Mouse (Mus musculus) kidney, embryonic 14.5 days (tissue): ENCODE data around the gene Abca2. TPM values are rescaled to one million over a fixed set of nuclear protein-coding genes. Genes with fewer than 3 reads are reported as not detected.
A peak's percentile ranks its signal among the peaks of the same experiment; 100 is the strongest.

ENCODE experiments used
- ATAC-seq: fragments of 200-750 bp; cut with Nextera tagmentation; 2 replicates; pipeline ENCODE4 v1.8.0; 2017; ENCODE audit warnings: moderate number of reproducible peaks, mild to moderate bottlenecking, moderate TSS enrichment, moderate library complexity; ENCODE audit not compliant: low FRiP score, low TSS enrichment
- H3K27ac ChIP-seq: fragments of 300-500 bp; sonication (generic); 2 replicates; pipeline ENCODE4 v1.5.1; 2014; ENCODE audit warnings: low read depth, mild to moderate bottlenecking, low read length, moderate library complexity, mixed read lengths
- H3K27me3 ChIP-seq: fragments of 300-500 bp; sonication (generic); 2 replicates; pipeline ENCODE4 v1.6.1; 2014; ENCODE audit warnings: mild to moderate bottlenecking, low read length; ENCODE audit not compliant: control insufficient read depth, insufficient read depth
- H3K36me3 ChIP-seq: fragments of 300-500 bp; sonication (generic); 2 replicates; pipeline ENCODE4 v1.6.1; 2014; ENCODE audit warnings: low read length, mixed read lengths; ENCODE audit not compliant: control insufficient read depth, insufficient read depth
- H3K4me1 ChIP-seq: fragments of 300-500 bp; sonication (generic); 2 replicates; pipeline ENCODE4 v1.6.1; 2014; ENCODE audit warnings: low read length, mixed read lengths; ENCODE audit not compliant: control insufficient read depth, insufficient read depth
- H3K4me2 ChIP-seq: fragments of 300-500 bp; sonication (generic); replicated peaks from 2 replicates; pipeline ENCODE4 v1.6.1; 2014; ENCODE audit warnings: low read depth, mild to moderate bottlenecking, low read length
- H3K4me3 ChIP-seq: fragments of 300-500 bp; sonication (generic); 2 replicates; pipeline ENCODE4 v1.5.1; 2014; ENCODE audit warnings: mild to moderate bottlenecking, low read length
- H3K9ac ChIP-seq: fragments of 300-500 bp; sonication (generic); 2 replicates; pipeline ENCODE4 v1.6.1; 2014; ENCODE audit warnings: low read depth, mild to moderate bottlenecking, low read length, moderate library complexity
- H3K9me3 ChIP-seq: fragments of 300-500 bp; sonication (generic); 2 replicates; pipeline ENCODE4 v1.6.1; 2016; ENCODE audit warnings: low read length; ENCODE audit not compliant: control insufficient read depth
- WGBS: fragments of 180-500 bp; shearing (Covaris S2); extraction: QIAGEN DNeasy Blood & Tissue Kit; methylation state at CpG from one replicate; pipeline ENCODE4 v1.1.7; 2014; 5-methylcytosine and 5-hydroxymethylcytosine counted together
- polyA plus RNA-seq: library from polyadenylated mRNA; unstranded; fragments of >200 nt; fragmentation: Nextera tagmentation; extraction: Ambion mirVana; gene quantifications from 2 replicates; pipeline ENCODE4 v1.2.1, GENCODE M21; 2014

Abca2 gene
- polyA plus RNA-seq, 1 experiment from 2014 or later: 11.2 TPM

DNA sequence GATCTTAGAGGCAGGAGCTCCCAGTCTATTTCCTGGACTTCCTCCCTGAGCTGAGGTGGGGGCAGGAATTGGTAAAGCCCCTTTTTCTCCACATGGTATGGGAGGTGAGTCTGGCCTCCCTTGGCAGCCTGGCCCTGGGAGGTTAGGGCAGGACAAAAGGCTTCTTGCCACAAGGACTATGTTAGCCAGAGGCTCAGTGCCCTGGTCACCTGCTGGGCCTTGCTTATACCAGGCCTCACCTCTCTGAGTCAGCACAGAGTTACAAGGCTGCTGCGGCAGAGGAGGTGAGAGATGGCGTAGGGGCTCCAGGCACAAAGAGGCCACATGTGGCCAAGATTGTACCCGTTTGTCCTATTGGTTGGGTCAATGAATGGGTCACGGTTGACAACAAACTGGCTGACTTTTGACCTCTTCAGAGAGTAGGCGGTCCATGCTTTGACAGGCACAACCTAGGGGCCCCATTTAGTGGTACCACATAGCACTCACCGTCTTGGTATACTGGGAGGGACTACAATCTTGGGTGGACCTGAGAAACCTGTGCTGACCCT, 2.9 kb downstream of the Abca2 start:
- no peak overlapping the region for H3K4me3 ChIP-seq

DNA sequence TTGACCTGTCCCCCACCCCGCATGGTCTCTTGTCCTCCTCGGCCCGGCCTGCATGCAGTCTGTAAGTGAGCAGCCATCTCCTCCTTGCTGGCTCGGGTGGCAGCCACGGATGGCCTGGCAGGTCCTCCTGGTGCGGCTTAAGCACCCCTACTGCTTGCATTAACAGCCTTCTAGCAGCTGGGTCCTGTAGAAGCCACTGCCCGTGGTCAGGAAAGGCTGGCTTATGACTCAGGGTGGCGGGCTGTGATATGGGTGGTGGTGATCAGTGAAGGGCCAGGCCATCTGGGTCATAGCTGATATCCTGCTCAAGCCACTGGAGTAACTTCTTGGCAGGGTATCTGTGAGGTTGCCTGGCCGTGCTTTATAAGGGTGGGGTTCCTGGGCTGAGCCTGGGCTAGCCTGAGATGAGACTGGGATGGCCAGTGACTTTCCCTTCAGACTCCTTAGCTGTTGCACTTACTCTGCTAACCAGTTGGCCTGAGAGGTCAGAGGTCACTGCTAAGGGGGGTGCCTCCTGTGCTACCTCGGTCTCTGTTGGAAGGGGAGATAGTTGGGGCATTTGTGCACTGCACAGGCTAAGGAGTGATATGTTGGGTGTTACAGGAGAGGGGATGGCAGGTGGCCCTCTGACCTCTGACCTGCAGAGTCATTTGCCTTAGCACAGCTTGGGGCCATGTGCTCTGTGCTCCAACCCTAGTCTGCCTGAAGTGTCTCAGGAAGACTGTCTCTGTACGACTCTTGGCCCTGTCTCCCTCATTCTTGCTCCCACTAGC, 4.0 kb downstream of the Abca2 start:
- 72% methylated on average over 11 of the region's 11 CpGs for WGBS
- no peak for ATAC-seq

More for the DNA sequence above, 2.9 kb downstream of the Abca2 start:
- WGBS: 67% methylated on average over 6 of the region's 6 CpGs
- ATAC-seq: no peak
- Histone ChIP-seq H3K36me3 (0 out of 2 replicates have a peak, but pooled peaks cover 3% of the 10 kb centered on the region), H3K4me1 (peaks cover 16% of the 10 kb centered on the region), H3K27ac (no peak overlapping the region), H3K9ac (no peak overlapping the region), H3K9me3 (no peaks in the 10 kb centered on the region), H3K4me2 (0 out of 2 replicates have a peak overlapping the region, but pooled peaks have one; percentile 6), H3K27me3 (no peaks in the 10 kb centered on the region; the same call in 1 of the 2 replicates)

DNA sequence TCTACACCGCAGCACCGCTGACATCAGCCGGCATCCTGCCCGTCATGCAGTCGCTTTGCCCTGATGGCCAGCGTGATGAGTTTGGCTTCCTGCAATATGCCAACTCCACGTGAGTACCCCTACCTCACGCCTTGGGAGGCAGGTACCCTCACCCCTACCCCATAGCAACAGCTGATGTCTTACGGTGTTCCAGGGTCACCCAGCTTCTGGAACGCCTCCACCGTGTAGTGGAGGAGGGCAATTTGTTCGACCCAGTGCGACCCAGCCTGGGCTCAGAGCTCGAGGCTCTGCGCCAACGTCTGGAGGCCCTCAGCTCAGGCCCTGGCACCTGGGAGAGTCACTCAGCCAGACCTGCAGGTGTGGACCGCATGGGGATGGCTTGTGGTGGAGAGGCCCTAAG, 4.6 kb downstream of the Abca2 start:
- H3K27ac ChIP-seq: no peak overlapping the region
- no peak overlapping the region for H3K4me2 ChIP-seq
- 89% methylated on average over 17 of the region's 17 CpGs for WGBS
- no peaks in the 10 kb centered on the region for H3K9me3 ChIP-seq
- no peak overlapping the region for H3K4me3 ChIP-seq
- peaks cover 16% of the 10 kb centered on the region for H3K4me1 ChIP-seq
- no peak overlapping the region for H3K9ac ChIP-seq
- H3K27me3 ChIP-seq: no peaks in the 10 kb centered on the region
- ATAC-seq: no peak
- H3K36me3 ChIP-seq: peaks cover 13% of the 10 kb centered on the region; the same call in 1 of the 2 replicates

More for the DNA sequence above, 4.0 kb downstream of the Abca2 start:
- H3K4me1 ChIP-seq: peaks cover 16% of the 10 kb centered on the region
- H3K36me3 ChIP-seq: 0 out of 2 replicates have a peak, but pooled peaks cover 9% of the 10 kb centered on the region
- no peaks in the 10 kb centered on the region for H3K27me3 ChIP-seq
- H3K4me3 ChIP-seq: no peak overlapping the region
- H3K9me3 ChIP-seq: no peaks in the 10 kb centered on the region
- no peak overlapping the region for H3K9ac ChIP-seq
- H3K4me2 ChIP-seq: no peak overlapping the region
- no peak overlapping the region for H3K27ac ChIP-seq

DNA sequence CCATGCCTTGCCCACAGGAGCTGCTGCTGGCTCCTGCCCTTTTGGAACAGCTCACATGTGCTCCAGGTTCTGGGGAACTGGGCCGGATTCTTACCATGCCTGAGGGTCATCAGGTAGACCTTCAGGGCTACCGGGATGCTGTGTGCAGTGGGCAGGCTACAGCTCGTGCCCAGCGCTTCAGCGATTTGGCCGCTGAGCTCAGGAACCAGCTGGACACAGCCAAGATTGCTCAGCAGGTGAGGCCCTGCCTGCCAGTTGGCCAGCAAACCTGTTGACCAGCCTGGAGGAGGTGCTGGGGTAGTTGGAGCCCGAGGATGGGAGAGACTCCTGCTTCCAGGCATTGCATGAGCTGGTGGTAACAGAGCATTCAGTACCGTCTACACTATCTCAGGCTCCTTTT, 5.8 kb downstream of the Abca2 start:
- no peak for ATAC-seq
- WGBS: 89% methylated on average over 8 of the region's 8 CpGs
- Histone ChIP-seq H3K36me3 (peaks cover 23% of the 10 kb centered on the region), H3K9me3 (no peaks in the 10 kb centered on the region), H3K4me1 (peaks cover 16% of the 10 kb centered on the region), H3K4me2 (no peak overlapping the region), H3K27me3 (no peaks in the 10 kb centered on the region), H3K9ac (no peak overlapping the region), H3K4me3 (no peak overlapping the region), H3K27ac (no peak overlapping the region)

DNA sequence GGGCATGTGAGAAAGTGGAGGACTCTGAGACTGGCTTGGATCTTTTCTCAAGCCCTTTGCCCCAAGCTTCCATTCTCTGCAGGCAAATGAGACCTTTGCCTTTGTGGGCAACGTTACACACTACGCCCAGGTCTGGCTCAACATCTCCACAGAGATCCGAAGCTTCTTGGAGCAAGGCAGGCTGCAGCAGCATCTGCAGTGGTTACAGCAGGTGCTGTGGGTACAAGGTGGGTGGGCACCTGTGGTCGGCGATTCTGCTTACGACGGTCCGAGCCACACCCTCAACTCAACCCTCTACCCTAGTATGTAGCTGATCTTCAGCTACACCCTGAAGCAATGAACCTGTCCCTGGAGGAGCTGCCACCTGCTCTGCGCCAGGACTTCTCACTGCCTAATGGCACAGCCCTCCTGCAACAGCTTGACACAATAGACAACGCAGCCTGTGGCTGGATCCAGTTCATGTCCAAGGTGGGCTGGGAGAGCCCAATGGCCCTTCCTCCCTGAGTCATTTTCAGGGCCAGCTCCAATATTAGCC, 7.8 kb downstream of the Abca2 start:
- WGBS: 85% methylated on average over 10 of the region's 10 CpGs
- no peak overlapping the region for H3K27ac ChIP-seq
- peaks cover 23% of the 10 kb centered on the region for H3K36me3 ChIP-seq
- ATAC-seq: no peak
- H3K9me3 ChIP-seq: no peaks in the 10 kb centered on the region
- H3K4me3 ChIP-seq: no peak overlapping the region
- no peaks in the 10 kb centered on the region for H3K27me3 ChIP-seq
- H3K9ac ChIP-seq: no peak overlapping the region
- H3K4me1 ChIP-seq: no peaks in the 10 kb centered on the region
- no peak overlapping the region for H3K4me2 ChIP-seq

DNA sequence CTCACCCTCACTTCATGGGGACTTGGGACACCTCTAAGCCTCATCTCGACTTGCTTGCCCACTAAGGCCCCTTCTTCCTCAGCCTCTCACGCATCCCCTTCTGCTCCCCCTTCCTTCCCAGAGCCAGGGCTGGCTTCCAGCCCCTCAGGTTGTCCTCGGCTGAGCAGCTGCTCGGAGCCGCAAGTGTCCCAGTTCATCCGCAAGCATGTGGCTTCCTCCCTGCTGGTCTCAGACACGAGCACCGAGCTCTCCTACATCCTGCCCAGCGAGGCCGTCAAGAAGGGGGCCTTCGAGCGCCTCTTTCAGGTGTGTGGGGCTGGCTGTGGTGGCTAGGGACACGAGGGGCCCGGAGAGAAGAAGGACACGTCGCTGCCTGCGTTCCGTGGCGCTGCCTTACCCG, 12.6 kb downstream of the Abca2 start:
- Histone ChIP-seq H3K4me1 (no peaks in the 10 kb centered on the region), H3K4me3 (no peak overlapping the region), H3K4me2 (no peak overlapping the region), H3K36me3 (peaks cover 43% of the 10 kb centered on the region), H3K9ac (no peak overlapping the region), H3K27me3 (no peaks in the 10 kb centered on the region), H3K9me3 (no peaks in the 10 kb centered on the region), H3K27ac (no peak overlapping the region)
- 87% methylated on average over 20 of the region's 20 CpGs for WGBS
- no peak for ATAC-seq

DNA sequence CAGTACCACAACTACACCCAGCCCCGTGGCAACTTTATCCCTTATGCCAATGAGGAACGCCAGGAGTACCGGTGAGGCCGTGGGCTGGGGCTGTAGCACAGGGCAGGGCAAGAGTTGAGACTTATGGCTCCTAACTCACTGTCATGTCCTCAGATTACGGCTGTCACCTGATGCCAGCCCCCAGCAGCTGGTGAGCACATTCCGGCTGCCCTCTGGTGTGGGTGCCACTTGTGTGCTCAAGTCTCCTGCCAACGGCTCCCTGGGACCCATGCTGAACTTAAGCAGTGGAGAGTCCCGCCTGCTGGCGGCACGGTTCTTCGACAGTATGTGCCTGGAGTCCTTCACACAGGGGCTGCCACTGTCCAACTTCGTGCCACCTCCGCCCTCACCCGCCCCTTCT, 14.2 kb downstream of the Abca2 start:
- H3K27me3 ChIP-seq: no peaks in the 10 kb centered on the region
- no peak overlapping the region for H3K27ac ChIP-seq
- no peak overlapping the region for H3K9ac ChIP-seq
- ATAC-seq: no peak
- WGBS: 89% methylated on average over 14 of the region's 14 CpGs
- H3K4me1 ChIP-seq: no peaks in the 10 kb centered on the region
- H3K9me3 ChIP-seq: no peaks in the 10 kb centered on the region
- H3K4me2 ChIP-seq: no peak overlapping the region
- no peak overlapping the region for H3K4me3 ChIP-seq
- peaks cover 41% of the 10 kb centered on the region for H3K36me3 ChIP-seq

DNA sequence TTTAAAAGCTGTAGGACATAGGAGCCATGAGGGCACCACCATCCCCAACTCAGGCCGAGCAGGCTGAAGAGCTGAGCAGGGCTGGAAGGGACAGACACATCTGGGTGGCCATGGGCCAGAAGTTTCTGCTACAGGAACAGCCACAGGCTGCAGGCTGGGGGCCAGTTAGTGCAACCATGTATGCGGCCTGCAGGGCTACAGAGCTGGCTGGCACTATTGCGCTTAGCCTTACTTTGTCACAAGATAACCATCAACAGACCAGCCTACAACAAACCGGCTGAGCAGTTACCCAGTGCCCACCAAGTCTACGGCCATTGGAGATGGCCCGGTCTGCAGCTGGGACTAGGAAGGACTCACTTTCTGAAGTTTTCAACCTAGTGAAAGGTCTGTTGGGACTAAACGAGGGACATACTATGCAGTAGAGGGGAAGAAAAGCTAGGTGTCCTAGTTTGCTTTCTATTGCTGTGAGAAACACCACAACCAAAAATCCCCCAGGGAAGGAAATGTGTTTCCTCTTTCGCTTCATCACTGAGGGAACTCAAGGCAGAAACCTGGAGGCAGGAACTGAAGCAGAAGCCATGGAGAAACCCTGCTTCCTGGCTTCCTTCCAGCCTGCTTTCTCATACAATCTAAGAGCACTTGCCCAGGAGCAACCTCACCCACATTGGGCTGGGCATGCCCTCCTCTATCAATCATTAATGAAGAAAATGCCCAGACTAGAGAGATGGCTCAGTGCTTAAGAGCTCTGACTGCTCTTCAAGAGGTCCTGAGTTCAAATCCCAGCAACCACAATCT, 22.5 kb downstream of the Abca2 start:
- no peak for ATAC-seq
- no peak overlapping the region for H3K4me3 ChIP-seq
- H3K27ac ChIP-seq: no peak overlapping the region
- H3K27me3 ChIP-seq: no peaks in the 10 kb centered on the region
- WGBS: 86% methylated on average over 8 of the region's 8 CpGs
- H3K4me2 ChIP-seq: no peak overlapping the region
- no peak overlapping the region for H3K9ac ChIP-seq
- no peaks in the 10 kb centered on the region for H3K4me1 ChIP-seq
- H3K9me3 ChIP-seq: no peaks in the 10 kb centered on the region
- peaks cover 12% of the 10 kb centered on the region; the same call in 1 of the 2 replicates for H3K36me3 ChIP-seq
